Mouse (Mus musculus) testis, adult 2 months (tissue): ENCODE measurements around the gene Etd. TPM values are rescaled to one million over a fixed set of nuclear protein-coding genes. Genes with fewer than 3 reads are reported as not detected.
"Not testable (repeated sequence)": the region's sequence is repeated elsewhere in the genome, so short reads cannot be mapped to it uniquely, and the experiment has no call there.

Experiments
- H3K27ac ChIP-seq: fragments of 200-500 bp; 2 replicates; pipeline ENCODE4 v1.5.1; 2012; ENCODE audit warnings: low read depth, low read length; ENCODE audit not compliant: control insufficient read depth, insufficient read depth
- H3K27me3 ChIP-seq: fragments of 200-500 bp; 2 replicates; pipeline ENCODE4 v1.6.1; 2012; ENCODE audit warnings: mild to moderate bottlenecking, low read length, moderate library complexity; ENCODE audit not compliant: control insufficient read depth, insufficient read depth
- H3K36me3 ChIP-seq: fragments of 200-500 bp; 2 replicates; pipeline ENCODE4 v1.6.1; 2012; ENCODE audit warnings: mild to moderate bottlenecking, low read length; ENCODE audit not compliant: control insufficient read depth, insufficient read depth
- H3K4me1 ChIP-seq: fragments of 200-500 bp; 2 replicates; pipeline ENCODE4 v1.6.1; 2012; ENCODE audit warnings: low read length; ENCODE audit not compliant: control insufficient read depth, insufficient read depth
- H3K4me3 ChIP-seq: fragments of 200-500 bp; 2 replicates; pipeline ENCODE4 v1.5.1; 2012; ENCODE audit warnings: low read depth, mild to moderate bottlenecking, low read length, moderate library complexity, mixed read lengths; ENCODE audit not compliant: control insufficient read depth
- CTCF ChIP-seq: fragments of 200-500 bp; IDR thresholded peaks from 2 replicates; pipeline ENCODE4 v1.5.1; 2012; ENCODE audit warnings: low read depth, mild to moderate bottlenecking, inconsistent platforms, low read length, moderate library complexity; ENCODE audit not compliant: control insufficient read depth, insufficient read depth, insufficient replicate concordance
- POLR2A ChIP-seq: fragments of 200-500 bp; IDR thresholded peaks from 2 replicates; pipeline ENCODE4 v1.6.1; 2012; ENCODE audit warnings: low read depth, mild to moderate bottlenecking, inconsistent platforms, low read length, moderate library complexity; ENCODE audit not compliant: control insufficient read depth
- polyA plus RNA-seq: library from polyadenylated mRNA; depleted of rRNA; stranded (reverse); fragments of >200 nt; gene quantifications from 2 replicates; pipeline ENCODE4 v1.2.3, GENCODE M21; 2012; rRNA removed

Gene Etd
- 15.4 and 23.3 TPM in 2 replicates for polyA plus RNA-seq

GRCm38 (mm10) chrX:53434618-53435017 lies at the start of gene Etd:
Etd (plus strand) TSS chrX:53434918.
- Histone ChIP-seq H3K4me1 (no peaks in the 10 kb centered on the region), H3K4me3 (no peak within 1 kb of the TSS), H3K27ac (no peak within 1 kb of the TSS), H3K27me3 (no peaks in the 10 kb centered on the region), H3K36me3 (no peaks in the 10 kb centered on the region)
- no peak for TF ChIP-seq CTCF
- TF ChIP-seq POLR2A: no peak

- TF ChIP-seq CTCF (no peak), POLR2A (no peak)
- H3K27ac ChIP-seq: no peak overlapping the region
- H3K4me3 ChIP-seq: no peak overlapping the region
- no peaks in the 10 kb centered on the region for H3K36me3 ChIP-seq
- no peaks in the 10 kb centered on the region for H3K4me1 ChIP-seq
- no peaks in the 10 kb centered on the region for H3K27me3 ChIP-seq
Observed at GRCm38 (mm10) chrX:53386362-53386761, 48.4 kb upstream of the Etd start.

GRCm38 (mm10) chrX:53432888-53433287 lies 1.8 kb upstream of the Etd start:
- Histone ChIP-seq H3K27me3 (no peaks in the 10 kb centered on the region), H3K36me3 (no peaks in the 10 kb centered on the region), H3K27ac (no peak overlapping the region), H3K4me3 (no peak overlapping the region), H3K4me1 (no peaks in the 10 kb centered on the region)
- TF ChIP-seq POLR2A (no peak), CTCF (no peak)

GRCm38 (mm10) chrX:53459573-53459972 lies 24.9 kb downstream of the Etd start:
- TF ChIP-seq CTCF (no peak), POLR2A (no peak)
- Histone ChIP-seq H3K27me3 (no peaks in the 10 kb centered on the region), H3K4me1 (no peaks in the 10 kb centered on the region), H3K36me3 (no peaks in the 10 kb centered on the region), H3K4me3 (no peak overlapping the region), H3K27ac (no peak overlapping the region)

DNA sequence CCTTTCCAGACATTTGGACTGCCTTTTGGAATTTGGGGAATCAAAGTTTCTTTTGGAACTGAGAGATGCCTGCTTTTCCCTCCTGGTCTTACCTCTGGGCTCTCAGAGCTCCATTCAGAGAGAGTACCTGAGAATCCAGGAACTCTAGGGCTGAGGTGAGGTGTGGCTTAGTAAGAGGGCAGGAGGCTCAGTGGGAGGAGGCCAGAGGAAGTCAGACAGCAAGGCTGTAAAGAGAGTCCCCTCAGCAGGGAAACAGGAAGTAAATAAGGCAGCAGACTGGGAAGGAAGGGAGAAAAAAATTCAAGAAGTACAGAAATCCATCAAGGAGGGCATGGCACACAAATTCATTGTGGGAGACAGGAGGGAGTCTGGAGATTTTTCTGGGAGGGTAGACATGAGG lies 29.5 kb downstream of the Etd start:
- H3K4me3 ChIP-seq, H3K27ac ChIP-seq, H3K4me1 ChIP-seq, H3K36me3 ChIP-seq, H3K27me3 ChIP-seq: not testable (repeated sequence)

Other genes with a start within 250 kb of the Etd start
- gene Plac1, start 194.8 kb upstream of the Etd start, polyA plus RNA-seq: 9.5 and 10.4 TPM in 2 replicates
- 1.7 and 2.9 TPM in 2 replicates for gene Fam122b, start 165.1 kb upstream of the Etd start, polyA plus RNA-seq
- 37.1 and 54.2 TPM in 2 replicates for gene Fam122c, start 161.5 kb upstream of the Etd start, polyA plus RNA-seq
- gene Mospd1, start 64.4 kb upstream of the Etd start, polyA plus RNA-seq: 0.66 and 1.2 TPM in 2 replicates
- 2.0 and 3.7 TPM in 2 replicates for gene Rtl8c, start 173.1 kb downstream of the Etd start, polyA plus RNA-seq
- 3.9 and 4.7 TPM in 2 replicates for gene Gm14597, start 174.1 kb downstream of the Etd start, polyA plus RNA-seq
- 10.8 and 13.5 TPM in 2 replicates for gene Rtl8a, start 208.8 kb downstream of the Etd start, polyA plus RNA-seq
- 8.7 and 9.2 TPM in 2 replicates for gene Rtl8b, start 235.5 kb downstream of the Etd start, polyA plus RNA-seq